Mouse (Mus musculus) cerebellum, adult 18-20 months (tissue): ENCODE measurements at regions not wholly inside any gene's neighbourhood (a gene's known extent, or its start where the extent isn't known, plus 50 kb on each side); places are given as distances from the start of the nearest gene placed in this dataset.

ENCODE experiments used
- DNase-seq, 2 experiments: peaks; one replicate each; pipeline ENCODE4 v3.0.0; 2021

DNA sequence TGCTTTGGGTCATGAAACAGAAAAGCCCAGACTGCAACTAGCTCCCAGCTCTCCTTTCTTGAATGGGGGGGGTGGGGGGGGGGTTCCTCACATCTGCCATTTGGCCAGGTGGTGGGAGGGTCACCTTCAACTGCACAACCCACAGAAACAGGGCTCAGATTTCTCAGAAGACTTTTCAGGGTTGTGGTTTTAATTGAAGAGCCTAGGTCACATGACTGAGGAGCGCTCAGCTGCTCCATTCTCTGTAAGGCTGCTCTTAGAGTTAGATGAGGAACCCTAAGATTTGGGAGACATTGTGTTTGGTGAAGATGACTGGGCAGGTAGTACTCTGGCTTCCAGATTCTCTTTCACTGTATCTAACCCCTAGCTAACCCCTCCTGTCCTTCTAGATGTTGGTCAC lies 225.8 kb upstream of the Vstm2b start:
- no peak for DNase-seq

DNA sequence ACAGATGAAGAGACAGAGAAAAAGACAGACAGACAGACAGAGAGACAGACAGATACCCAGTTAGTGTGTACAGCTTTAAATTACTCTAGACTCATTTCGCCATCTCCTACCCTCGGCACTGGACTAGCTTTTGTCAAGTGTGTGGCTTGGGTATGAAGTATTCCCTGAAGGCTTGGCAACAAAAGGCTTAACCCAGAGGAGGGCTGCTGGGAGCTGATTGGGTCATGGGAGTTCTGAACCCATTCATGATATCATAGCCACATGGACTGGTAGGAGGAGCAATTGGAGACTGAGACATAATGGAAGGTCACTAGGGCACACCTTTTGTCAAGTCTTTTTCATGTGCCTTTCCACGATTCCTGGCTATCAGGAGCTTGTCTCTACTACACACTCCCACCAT lies 223.7 kb upstream of the Vstm2b start:
- DNase-seq = no peak

DNA sequence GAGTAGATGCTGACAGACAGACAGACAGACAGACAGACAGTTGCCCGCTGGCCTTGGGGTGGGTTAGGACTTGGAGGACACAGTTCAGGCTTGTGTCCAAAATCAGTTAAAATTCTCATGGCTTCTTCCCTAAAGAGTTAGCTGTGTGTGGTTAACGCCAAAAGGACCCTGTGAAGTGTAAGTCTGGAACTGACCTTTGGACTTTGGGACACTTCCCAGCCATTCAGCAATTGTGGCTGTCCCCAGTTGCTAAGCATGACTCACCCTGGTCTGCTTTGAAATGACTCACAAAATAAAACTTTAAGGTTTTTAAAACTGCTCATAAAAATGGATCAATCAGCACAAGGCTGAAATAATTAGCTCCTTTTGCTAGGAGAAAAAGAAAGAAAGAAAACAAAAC lies 220.5 kb upstream of the Vstm2b start:
- DNase-seq = no peak

DNA sequence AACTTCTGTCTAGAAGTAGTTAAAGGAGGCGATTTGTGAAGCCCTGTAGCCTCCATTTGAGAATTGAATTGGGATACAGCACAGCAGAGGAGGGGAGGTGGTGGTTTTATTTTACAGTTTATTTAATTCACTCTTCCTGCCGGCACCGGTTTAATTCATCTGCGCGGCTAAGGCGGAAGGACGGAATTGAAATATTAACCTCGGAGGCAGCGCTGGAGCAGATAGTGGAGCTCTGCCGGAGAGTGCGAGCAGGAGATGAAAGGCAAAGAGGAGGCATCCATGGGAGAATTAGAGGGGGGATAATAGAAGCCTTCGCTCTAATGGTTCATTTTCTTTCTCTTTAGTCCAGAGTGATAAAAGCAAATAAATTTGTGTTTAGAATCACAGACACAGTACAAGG lies 217.6 kb upstream of the Vstm2b start:
- no peak for DNase-seq

DNA sequence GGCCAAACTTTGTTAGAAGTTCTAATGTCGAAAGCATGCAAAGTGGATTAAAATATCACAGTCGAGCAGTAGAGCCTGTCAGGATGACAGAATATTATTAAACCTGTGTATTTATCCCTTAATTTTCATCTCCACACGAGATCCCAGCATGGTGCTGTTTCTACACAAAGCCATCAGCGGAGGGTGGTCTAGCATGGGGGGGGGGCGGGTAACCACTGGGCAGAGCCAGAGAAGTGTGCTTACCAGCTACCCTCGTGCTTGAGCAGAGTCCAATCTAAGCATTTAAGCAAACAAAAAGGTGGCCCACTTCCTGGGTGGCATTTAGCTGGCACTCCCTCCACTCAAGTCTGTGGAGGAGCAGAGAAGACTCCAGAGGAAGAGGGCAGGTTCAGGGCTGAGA lies 217.1 kb upstream of the Vstm2b start:
- no peak for DNase-seq

DNA sequence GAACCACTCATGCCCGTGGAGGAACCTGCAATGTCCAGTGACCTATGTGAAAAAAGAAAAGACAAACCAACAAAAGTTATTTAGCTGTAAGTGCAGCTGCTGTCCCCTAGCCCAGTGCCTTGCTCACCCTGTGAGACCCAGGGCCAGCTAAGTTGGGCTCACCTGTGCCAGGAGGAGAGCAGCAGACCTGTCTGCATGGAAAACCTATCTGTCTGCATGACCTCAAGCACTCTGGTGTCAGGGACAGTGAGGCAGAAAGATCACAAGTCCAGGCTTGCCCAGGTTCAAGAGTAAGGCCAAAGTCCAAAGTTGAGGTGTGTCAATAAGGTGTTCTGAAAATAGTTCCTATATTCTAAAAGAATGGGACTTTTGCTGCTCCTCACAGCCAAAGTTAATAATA lies 215.0 kb upstream of the Vstm2b start:
- DNase-seq = no peak

DNA sequence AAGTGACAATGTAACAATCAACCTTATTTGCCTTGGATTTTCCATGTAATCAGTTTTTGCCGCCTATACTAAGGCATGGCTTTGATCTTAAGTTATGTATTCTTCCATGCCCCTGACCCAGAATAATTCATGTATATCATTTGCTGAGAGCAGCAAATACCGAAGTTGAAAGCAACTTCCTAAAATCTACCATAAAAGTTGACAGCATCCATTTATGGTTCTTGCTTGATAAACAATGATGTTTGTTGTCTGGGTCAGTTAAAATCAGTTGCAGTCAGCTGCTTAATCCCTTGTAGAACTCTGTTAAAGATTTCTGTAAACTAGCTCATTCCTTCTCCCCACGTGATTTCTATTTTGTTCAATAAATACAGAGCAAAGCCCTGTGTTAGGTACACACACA lies 214.5 kb upstream of the Vstm2b start:
- DNase-seq = no peak

DNA sequence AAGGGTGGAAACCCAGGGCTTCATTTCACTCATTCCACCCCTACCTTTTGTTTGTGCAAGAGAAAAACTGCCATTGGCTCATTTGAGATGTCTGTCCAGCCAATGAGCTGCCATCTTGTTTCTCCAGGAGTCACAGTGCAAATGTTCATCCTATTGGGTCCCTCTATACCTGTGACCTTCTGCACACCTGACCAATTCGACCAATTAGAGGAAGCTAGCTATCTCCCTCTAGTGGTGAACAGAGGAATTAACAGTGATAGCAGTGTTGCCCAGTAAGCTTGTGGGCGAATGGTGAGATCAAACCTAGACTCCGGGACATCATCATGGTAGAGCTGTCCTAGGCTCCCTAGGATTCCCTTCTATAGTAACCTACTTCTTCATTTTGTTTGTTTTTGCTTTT lies 211.1 kb upstream of the Vstm2b start:
- DNase-seq = no peak

DNA sequence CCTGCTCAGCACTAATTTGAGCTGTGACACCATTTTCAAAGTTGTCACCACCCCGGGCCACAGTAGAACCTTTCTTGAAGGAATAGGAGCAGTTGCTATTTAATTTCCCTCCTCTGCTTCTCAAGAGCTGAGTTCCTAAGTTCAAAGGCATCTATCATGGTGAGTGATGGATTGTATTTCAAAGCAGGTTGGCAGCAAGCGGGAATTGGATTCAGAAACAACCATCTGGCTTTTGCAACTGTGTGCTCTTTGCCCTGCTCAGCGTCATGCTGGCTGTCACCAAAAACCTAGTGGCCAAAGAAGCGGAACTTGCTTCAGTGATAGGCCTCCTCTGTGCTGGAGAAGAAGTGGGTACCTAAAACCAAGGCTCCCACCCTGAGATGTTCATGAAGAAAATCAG lies 209.6 kb upstream of the Vstm2b start:
- no peak for DNase-seq

DNA sequence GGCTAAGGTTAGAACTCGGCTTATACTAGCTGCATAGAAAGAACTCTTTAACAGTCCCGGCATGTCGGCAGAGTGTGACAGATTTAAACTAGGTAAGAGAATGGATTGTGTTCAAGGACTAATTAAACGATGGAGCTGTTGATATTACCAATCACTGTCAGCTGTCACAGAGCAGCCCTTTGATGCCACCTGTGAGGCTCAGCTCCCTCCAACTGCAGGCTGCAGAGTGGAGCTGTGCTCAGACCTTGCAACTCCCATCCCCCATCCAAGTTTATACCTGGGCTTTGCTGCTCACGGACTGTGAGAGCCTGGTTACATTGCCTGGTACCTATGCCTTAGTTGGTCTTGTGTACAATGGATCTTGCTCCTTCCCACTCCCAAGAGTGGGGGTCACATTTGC lies 204.4 kb upstream of the Vstm2b start:
- DNase-seq = no peak

DNA sequence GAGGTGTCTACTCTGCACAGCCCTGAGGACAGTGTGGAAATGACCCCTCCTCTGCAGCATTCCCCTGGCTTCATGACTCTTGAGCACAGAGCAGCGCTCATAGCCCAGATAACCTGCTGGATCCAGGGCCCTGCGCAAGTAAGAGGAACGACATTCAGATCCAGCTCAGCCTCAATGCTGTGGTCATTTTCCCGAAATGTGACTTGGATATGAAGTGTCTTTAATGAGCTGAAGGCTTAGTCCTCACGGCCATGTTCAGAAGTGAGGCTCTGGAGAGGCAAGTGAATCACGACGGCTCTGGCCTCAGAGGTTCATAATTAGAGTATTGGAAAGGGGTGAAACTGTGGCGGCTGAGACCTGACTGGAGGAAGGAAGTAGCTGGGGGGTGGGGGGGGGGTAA lies 200.6 kb upstream of the Vstm2b start:
- no peak for DNase-seq

DNA sequence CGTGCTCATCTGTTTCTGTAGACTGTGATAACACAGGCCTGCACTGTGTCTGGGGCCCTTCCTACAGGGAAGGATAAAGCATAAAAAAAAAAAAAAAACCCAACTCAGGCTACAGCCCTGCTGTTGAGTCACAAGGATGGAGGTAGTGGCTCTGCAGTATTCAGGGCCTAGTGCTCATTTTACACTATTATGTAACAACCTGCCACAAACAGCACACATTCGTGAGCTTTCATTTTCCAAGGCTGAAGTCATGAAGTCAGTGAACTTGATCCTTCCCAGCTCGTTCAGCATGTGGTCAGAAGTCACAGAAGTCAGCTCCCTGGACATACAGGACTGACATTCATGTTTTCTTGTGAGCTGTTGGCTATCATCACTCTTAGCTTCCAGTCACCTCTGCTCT lies 199.8 kb upstream of the Vstm2b start:
- no peak for DNase-seq

DNA sequence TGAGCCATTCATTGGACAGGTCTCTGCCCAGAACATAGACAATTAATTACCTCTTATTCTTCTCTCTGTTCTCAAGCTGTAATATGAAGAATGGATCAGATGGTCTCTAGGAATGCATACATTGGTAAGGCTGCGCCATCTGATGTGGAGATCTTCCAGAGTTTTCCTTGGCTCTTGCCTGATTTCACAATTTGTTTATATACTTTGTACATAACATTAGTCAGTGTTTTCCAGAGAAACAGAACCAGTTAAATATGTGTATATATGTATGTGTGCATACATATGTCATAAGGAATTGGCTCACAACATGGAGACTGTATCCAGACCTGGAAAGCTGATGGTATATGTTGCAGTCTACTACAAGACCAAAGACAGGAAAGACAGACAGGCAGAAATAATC lies 198.5 kb upstream of the Vstm2b start:
- no peak for DNase-seq

DNA sequence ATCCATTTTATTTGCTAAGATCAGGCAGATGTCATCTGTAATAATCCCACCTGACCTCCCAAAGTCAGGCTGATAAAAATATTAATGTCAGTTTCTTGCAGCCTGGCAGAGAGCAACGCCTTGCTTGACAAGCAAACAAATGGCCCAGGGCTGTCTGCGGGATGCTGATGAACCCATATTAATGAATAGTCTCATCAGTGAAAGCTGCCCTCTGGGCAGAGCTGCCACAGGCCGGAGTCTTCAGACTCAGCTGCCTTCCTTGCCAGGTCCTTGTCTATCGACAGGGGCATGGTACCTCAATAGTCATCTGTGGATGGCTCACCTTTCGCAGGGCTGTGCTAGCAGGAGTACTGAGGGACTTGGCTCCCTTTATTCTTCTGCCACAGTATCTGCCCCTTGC lies 197.5 kb upstream of the Vstm2b start:
- DNase-seq = no peak

DNA sequence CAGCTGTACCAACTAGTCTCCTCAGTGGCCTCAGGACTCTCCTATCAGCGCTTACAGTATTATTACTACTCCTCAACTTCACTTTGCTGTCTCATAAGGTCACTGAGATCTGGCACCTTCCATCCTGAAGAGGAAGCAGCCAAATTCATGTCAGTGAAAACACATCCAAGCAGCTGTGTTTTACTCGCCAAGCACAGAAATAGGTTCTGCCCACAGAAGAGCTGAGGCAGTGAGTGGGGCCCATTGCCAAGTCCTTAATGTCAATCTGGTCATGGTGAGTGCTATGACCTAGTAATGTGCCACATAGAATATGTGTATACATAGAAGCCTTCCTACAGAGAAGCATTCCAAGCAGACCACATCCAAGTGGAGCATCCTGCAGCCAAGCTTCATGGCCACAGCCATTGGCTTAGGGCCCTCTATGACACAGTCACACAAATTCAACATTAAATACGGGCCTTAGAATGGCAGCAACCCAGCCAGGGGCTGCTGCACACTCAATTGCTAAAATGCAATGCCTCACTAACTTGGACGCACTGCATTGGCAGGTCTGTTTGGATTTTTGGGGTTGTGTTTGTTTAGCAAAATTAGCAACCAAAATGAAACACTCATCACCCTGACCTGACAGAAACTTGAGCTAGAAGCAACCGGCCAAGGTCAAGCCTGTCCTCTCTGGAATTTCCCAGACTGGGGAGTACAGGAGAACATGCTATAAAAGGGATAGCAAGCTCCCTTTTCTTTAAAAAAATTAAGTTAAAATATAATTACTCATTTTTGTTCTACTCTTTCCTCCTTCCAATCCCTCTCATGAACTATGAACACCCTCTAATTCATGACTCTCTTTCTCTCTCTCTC lies 195.7 kb upstream of the Vstm2b start:
- no peak for DNase-seq

DNA sequence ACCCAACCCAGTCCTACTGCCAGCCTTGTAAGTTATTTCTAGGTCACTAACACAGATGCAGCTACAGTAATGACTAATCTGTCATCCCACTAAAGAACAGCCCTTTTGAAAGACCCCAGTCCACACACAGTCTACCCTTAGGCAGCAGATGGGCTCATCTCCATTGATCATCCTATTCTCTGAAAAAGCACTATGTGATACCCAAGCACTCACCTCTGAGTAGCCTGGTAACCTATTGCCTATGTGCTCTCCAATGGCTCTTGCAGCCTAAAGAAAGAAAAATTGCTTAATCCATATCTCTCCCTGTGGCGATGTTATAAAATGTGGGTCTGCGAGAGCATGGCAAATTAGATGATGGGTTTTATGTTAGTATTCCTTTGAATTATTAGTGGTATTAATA lies 189.9 kb upstream of the Vstm2b start:
- DNase-seq = no peak

DNA sequence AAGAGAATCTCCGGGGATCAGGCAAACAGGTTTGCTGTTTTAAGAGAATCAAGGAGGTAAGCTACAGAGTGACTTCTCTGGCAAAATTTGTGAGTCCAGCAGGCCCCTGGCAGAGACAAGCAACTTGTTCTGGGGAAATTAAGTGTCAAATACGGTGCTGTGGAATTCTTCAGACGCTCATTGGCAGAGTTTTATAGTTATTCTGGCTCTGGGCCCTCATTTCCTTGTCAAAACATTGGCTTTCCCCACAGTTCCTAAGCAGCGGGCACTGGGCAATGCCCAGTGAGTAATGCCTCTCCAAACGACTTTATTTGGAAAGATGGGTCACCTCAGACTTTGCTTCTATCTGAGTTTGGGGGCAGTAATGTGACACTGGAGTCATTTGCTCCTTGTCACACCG lies 180.1 kb upstream of the Vstm2b start:
- DNase-seq = no peak

DNA sequence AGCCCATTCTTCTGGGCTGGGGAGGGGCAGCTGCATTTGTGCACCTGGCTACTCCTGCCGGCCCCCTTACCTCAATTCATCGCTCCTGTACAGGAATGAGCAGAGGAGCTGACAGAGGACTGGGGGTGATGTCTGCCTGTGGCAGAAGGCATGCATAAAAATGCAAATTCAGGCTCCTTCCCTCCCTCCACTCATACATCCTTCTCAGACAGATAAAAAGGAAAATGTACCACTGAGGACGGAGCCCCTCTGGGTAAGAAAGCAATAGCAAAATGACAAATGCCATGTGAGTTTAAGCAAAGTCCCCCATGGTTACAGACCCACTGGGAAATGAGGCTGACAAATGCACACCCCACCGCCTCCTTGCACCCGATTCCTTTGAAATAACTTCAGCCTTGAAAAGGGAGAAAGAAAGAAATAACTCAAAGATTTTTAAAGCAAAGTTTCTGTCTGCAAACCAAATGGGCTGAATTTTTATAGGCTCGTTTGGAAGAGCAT lies 161.1 kb upstream of the Vstm2b start:
- DNase-seq = no peak

DNA sequence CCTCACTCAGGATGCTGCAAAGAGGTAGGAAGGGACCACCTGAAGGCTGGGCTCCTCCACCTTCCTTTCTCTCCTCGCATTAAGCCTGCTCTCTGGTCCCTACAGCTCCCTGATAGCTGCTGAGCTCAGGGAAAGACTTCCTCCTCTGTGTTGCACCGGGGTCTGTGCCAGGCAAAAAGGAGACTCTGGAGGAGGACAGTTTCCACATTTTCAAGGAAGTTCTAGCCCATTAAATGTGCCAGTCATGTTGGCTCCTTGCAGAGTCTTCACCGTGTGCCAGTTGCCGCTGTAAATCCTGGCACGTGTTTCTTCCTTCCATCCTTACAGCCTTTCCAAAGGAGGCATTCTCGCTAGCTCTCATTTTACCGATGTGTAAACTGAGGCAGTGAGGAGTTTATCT lies 160.6 kb upstream of the Vstm2b start:
- DNase-seq = no peak

DNA sequence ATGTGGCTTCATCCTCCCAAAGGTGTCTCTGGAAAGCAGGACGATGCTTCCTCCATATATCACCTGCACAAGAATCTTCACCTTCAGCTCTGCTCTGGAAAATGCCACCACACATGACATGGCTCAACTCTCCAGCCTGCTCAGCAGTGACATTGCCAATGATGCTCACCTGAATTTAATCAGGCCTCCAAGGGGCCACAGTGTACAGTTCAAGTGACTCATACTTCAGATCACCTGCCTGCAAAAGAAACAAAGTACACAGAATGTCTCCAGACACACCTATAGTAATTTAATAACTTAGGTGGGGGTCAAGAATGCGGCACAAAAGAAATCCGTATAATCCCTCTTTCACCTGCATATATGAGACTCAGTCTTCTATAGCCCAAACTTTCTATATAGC lies 160.0 kb upstream of the Vstm2b start:
- DNase-seq = no peak

DNA sequence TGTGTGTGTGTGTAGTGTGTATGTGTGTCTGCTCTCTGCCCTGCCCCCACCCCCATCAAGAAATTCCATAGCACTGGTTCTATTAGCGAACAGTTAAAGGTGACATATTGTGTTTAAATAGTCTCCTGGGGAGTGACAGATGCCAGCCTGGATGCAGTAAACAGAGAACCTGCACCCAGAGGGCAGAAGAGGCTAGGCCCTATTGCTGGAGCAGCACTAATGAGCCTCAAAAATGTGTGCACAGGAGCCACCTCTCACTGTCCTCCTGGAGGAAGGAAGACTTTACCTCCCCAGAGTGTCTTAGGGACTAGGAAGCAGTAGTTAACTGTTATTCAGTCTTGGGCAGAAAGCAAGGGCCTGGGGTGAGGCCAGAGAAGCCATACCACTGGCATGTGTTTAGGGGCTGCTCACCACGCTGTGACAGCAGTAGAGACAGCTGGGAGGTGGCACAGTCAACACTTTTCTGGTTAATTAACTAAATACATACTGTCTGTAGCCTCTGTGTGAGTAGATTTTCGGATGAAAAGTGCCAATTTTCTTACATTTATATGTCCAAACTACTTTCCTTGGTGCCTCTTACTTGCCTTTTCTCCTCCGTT lies 155.5 kb upstream of the Vstm2b start:
- no peak for DNase-seq

DNA sequence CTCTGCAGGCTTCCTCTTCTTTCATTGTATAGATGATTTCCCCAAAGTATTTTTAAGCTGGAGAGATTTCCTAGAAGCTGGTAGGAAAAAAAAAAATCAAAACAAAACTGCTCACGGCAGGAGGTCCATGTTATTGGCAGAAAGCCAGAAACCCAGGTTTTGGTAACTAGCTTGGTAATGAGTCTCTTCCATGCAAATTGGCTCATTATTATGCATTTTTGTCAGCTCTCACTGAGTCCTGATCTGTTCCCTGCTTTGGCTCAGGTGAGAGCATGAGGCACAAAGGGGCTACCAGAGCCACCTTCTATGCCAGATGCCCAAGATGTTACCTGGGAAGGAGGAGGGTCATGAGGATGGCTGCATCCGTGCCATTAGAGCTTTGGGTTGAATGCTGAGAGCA lies 146.3 kb upstream of the Vstm2b start:
- no peak for DNase-seq

DNA sequence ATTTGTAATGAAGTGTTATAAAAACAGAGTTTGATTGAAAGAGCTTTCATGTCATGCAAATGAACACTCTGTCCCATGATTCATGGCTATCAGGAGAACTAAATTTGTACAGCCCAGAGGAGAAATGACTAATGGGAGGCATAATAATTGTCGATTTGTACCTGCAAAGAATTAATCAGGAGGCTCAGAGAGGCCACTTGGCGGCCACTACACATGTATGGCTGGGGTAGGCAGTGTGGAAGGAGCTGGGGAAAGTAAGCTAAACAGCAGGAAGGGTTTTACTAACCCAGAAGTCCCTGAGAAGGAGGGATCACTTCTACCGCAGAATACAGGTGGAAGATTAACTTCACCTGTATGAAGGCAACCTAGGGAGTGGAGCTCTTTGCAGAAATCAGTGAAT lies 145.9 kb upstream of the Vstm2b start:
- DNase-seq = no peak

DNA sequence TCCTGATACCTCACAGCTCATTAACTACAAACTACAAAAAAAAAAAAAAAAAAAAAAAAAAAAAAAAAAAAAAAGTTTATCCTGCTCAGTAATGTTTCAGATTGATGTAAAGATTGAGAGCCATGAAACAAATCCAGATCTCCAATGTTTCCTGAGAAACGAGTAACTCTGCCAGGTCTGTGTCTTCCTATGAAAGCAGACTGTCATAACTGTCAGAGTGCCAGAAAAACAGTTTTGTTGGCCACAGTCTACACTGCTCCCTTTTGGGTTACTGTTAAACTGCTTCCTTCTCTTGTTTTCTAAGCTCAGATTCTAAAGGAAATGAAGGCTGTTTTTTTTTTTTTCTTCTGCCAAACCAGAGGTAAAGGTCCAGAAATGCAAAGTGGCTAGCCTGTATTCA lies 144.6 kb upstream of the Vstm2b start:
- no peak for DNase-seq

DNA sequence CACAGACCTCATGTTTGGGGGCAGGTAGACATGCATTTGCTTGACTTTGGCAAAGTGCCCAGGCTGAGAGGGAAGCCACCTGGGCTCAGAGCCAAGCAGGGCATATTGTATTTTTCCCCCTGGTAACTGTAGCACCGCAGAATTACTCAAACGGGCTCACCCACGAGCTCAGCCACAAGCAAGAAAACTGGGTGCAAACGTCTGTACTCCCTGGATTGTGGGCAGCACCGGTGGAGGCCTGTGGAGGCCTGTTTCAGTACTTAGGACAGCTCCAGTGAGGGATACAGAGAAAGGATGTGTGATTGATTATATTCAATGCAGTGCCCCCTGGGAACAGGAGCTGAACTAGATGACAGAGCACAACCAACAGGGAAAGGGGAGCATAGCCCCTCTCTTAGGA lies 135.6 kb upstream of the Vstm2b start:
- DNase-seq = no peak
